Mouse (Mus musculus): Measurements from ENCODE around the gene Casz1. TPM values are rescaled to one million over a fixed set of nuclear protein-coding genes. Genes with fewer than 3 reads are reported as not detected.
A peak's percentile ranks its signal among the peaks of the same experiment; 100 is the strongest.

The Casz1 gene
- polyA plus RNA-seq, 1 experiment from 2014 or later = 5.6 TPM

DNA sequence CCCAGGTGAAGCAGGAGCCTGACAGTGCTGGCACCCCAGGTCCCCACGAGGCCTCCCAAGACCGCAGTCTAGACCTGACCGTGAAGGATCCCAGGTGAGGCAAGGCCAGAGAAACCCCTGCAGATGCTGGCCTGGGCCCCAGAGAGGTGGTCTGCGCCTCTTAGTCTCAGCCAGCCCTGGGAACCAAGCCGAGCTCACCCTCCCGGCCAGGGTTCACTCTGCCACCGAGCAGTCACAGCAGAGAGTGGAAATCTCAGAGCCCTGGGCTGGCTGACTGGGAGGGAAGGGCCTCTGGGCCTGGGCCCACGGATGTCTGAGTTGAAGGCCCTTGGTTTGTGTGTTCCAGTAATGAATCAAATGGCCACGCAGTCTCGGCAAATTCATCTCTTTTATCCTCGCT lies 137.1 kb downstream of the Casz1 start:
- no peak overlapping the region for H3K4me3 ChIP-seq (ENCODE audit: low read depth, low read length)

DNA sequence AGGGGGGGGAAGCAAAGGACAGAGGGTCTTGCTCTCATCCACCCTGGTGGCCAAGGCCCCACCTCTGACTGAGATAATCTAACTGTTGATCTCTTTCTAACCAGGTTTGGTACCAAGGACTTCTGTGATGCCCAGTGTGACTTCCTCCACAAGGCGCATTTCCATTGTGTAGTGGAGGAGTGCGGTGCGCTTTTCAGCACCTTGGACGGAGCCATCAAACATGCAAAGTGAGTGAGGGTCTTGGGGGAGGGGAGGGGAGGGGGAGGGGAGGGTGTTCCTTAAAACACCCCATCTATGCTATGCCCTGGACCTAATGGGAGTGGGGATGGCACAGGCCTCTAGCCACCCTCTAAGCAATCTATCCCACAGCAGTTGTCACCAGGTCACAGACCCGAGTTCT lies 138.9 kb downstream of the Casz1 start:
- H3K36me3 ChIP-seq (ENCODE audit: control insufficient read depth, insufficient read depth) = peaks cover 28% of the 10 kb centered on the region
- no peaks in the 10 kb centered on the region for H3K9me3 ChIP-seq (ENCODE audit: control insufficient read depth)
- no peak overlapping the region for H3K4me3 ChIP-seq (ENCODE audit: low read depth, low read length)
- TF ChIP-seq CTCF (IDR thresholded peaks at IDR 0.05; ENCODE audit: low read depth) = no peak
- no peak overlapping the region for H3K27ac ChIP-seq (ENCODE audit: low read depth, low read length)
- H3K4me1 ChIP-seq (replicated peaks; ENCODE audit: control insufficient read depth, insufficient read depth, low read length) = peaks cover 8% of the 10 kb centered on the region
- no peak for ATAC-seq
- H3K9ac ChIP-seq (ENCODE audit: low read depth, low read length) = no peak overlapping the region
- WGBS = 72% methylated on average over 5 of the region's 5 CpGs
- H3K4me2 ChIP-seq (replicated peaks; ENCODE audit: low read depth) = no peak overlapping the region
- H3K27me3 ChIP-seq (replicated peaks; ENCODE audit: control insufficient read depth, insufficient read depth, low read length) = no peaks in the 10 kb centered on the region

More for the DNA sequence above, 137.1 kb downstream of the Casz1 start:
- Histone ChIP-seq H3K27ac (ENCODE audit: low read depth, low read length) (no peak overlapping the region), H3K4me2 (replicated peaks; ENCODE audit: low read depth) (peak overlapping the region; percentile 65), H3K9me3 (ENCODE audit: control insufficient read depth) (no peaks in the 10 kb centered on the region), H3K9ac (ENCODE audit: low read depth, low read length) (no peak overlapping the region), H3K27me3 (replicated peaks; ENCODE audit: control insufficient read depth, insufficient read depth, low read length) (no peaks in the 10 kb centered on the region), H3K36me3 (ENCODE audit: control insufficient read depth, insufficient read depth) (peaks cover 30% of the 10 kb centered on the region), H3K4me1 (replicated peaks; ENCODE audit: control insufficient read depth, insufficient read depth, low read length) (peaks cover 8% of the 10 kb centered on the region)
- ATAC-seq = no peak
- TF ChIP-seq CTCF (IDR thresholded peaks at IDR 0.05; ENCODE audit: low read depth) = no peak
- WGBS = 50% methylated on average over 11 of the region's 11 CpGs

DNA sequence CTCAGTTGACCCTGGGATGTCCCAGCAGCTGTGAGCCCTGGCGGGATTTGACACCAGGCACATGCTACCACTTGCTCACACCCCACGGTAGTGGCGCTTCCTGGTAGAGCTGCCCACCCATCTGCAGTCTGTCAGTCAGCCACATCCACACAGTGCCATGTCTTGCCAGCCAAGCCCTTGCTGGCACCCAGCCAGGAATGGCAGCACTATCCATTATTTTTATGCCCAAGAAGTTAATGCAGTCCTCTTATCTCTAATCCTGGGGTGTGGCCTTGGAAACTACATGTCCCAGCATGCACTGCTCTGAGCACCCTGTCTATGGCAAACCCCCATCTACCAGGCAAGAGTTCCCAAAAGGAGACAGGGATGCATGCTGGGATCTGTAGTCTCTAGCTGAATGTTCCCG lies 141.2 kb downstream of the Casz1 start:
- Histone ChIP-seq H3K27ac (ENCODE audit: low read depth, low read length) (no peak overlapping the region), H3K9ac (ENCODE audit: low read depth, low read length) (no peak overlapping the region), H3K9me3 (ENCODE audit: control insufficient read depth) (no peaks in the 10 kb centered on the region), H3K4me3 (ENCODE audit: low read depth, low read length) (no peak overlapping the region), H3K36me3 (ENCODE audit: control insufficient read depth, insufficient read depth) (peaks cover 28% of the 10 kb centered on the region), H3K4me2 (replicated peaks; ENCODE audit: low read depth) (no peak overlapping the region), H3K27me3 (replicated peaks; ENCODE audit: control insufficient read depth, insufficient read depth, low read length) (no peaks in the 10 kb centered on the region), H3K4me1 (replicated peaks; ENCODE audit: control insufficient read depth, insufficient read depth, low read length) (peaks cover 6% of the 10 kb centered on the region)
- WGBS = 66% methylated on average over 4 of the region's 4 CpGs
- ATAC-seq = no peak
- TF ChIP-seq CTCF (IDR thresholded peaks at IDR 0.05; ENCODE audit: low read depth) = no peak

DNA sequence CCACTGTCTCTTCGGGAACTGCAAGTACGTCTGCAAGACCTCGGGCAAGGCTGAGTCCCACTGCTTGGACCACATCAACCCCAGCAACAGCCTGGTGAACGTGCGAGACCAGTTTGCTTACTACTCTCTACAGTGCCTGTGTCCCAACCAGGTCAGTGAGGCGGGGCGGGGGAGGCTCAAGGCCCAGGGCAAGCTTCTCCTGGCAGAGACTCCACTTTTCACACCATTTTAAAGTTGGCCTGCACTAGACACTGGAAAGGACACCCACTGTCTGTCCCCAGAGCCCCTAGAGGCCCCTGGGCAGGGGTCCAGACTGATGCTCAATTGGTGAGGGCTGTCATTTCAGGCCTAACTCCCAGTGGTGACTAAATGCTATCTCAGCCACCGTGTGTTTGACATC lies 141.8 kb downstream of the Casz1 start:
- 88% methylated on average over 8 of the region's 8 CpGs for WGBS
- Histone ChIP-seq H3K9ac (ENCODE audit: low read depth, low read length) (no peak overlapping the region), H3K27me3 (replicated peaks; ENCODE audit: control insufficient read depth, insufficient read depth, low read length) (0 out of 2 replicates have a peak, but pooled peaks cover under 1% of the 10 kb centered on the region), H3K27ac (ENCODE audit: low read depth, low read length) (no peak overlapping the region), H3K4me2 (replicated peaks; ENCODE audit: low read depth) (no peak overlapping the region), H3K4me3 (ENCODE audit: low read depth, low read length) (no peak overlapping the region), H3K9me3 (ENCODE audit: control insufficient read depth) (no peaks in the 10 kb centered on the region), H3K4me1 (replicated peaks; ENCODE audit: control insufficient read depth, insufficient read depth, low read length) (peaks cover 3% of the 10 kb centered on the region; the same call in 1 of the 2 replicates), H3K36me3 (ENCODE audit: control insufficient read depth, insufficient read depth) (peaks cover 28% of the 10 kb centered on the region)
- no peak for ATAC-seq
- no peak for TF ChIP-seq CTCF (IDR thresholded peaks at IDR 0.05; ENCODE audit: low read depth)

DNA sequence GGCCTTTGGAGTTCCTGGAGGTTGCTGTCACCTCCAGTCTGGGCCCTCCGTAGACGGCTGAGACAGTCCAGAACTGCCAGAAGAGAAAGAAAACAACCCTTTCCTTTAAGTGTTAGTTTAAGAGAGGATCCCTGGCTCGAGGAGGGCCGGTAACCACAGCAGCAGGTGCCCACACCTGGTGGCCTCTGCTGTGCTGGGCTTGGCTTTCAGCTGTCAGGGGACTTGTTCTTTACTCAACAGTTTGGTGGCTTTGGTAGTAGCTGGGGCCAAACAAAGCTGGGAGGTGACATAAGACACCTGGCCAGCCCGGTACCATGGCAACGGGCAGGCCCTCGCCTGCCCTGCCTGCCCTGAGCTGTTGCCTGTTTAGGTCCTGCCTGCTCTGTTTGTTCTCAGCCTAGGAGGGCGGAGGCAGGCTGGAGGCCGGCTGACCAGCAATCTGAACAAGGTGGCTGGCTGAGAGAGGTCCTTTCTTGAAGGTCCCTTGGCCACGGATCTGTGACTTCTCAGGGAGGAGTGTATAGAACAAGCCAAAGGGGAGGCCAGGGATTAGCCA lies 143.7 kb downstream of the Casz1 start:
- 32% methylated on average over 10 of the region's 10 CpGs for WGBS
- Histone ChIP-seq H3K27me3 (replicated peaks; ENCODE audit: control insufficient read depth, insufficient read depth, low read length) (peaks cover 17% of the 10 kb centered on the region), H3K4me3 (ENCODE audit: low read depth, low read length) (no peak overlapping the region), H3K4me2 (replicated peaks; ENCODE audit: low read depth) (no peak overlapping the region), H3K9ac (ENCODE audit: low read depth, low read length) (no peak overlapping the region), H3K4me1 (replicated peaks; ENCODE audit: control insufficient read depth, insufficient read depth, low read length) (no peaks in the 10 kb centered on the region), H3K9me3 (ENCODE audit: control insufficient read depth) (no peaks in the 10 kb centered on the region), H3K27ac (ENCODE audit: low read depth, low read length) (no peak overlapping the region), H3K36me3 (ENCODE audit: control insufficient read depth, insufficient read depth) (peaks cover 42% of the 10 kb centered on the region)
- TF ChIP-seq CTCF (IDR thresholded peaks at IDR 0.05; ENCODE audit: low read depth) = no peak
- ATAC-seq = peak; percentile 46; the same call in 1 of the 2 replicates

DNA sequence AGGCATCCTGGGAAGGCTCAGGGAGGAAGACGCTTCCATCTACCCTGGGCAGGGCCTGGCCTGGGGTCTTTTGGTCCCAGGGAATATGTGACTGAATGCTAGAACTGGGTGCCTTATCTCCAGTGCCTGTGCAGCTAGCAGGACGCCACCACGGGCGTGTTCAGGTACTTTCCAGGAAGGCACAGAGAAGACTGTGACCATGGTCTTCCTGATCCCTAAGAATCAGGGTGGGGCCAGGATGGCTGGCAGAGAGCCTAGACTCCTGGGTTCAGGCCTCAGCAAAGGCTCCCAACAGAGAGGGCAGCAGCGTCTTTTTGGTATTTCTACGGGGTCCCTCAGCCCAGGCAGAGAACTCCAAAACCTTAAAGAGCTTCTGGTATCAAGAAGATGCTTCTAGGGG lies 146.3 kb downstream of the Casz1 start:
- Histone ChIP-seq H3K27ac (ENCODE audit: low read depth, low read length) (0 out of 2 replicates have a peak overlapping the region, but pooled peaks have one; percentile 11), H3K4me2 (replicated peaks; ENCODE audit: low read depth) (no peak overlapping the region), H3K9ac (ENCODE audit: low read depth, low read length) (no peak overlapping the region), H3K4me1 (replicated peaks; ENCODE audit: control insufficient read depth, insufficient read depth, low read length) (no peaks in the 10 kb centered on the region), H3K4me3 (ENCODE audit: low read depth, low read length) (no peak overlapping the region), H3K36me3 (ENCODE audit: control insufficient read depth, insufficient read depth) (peaks cover 42% of the 10 kb centered on the region), H3K9me3 (ENCODE audit: control insufficient read depth) (no peaks in the 10 kb centered on the region), H3K27me3 (replicated peaks; ENCODE audit: control insufficient read depth, insufficient read depth, low read length) (peaks cover 18% of the 10 kb centered on the region)
- 57% methylated on average over 6 of the region's 6 CpGs for WGBS
- ATAC-seq = 0 out of 2 replicates have a peak, but pooled peaks have one; percentile 28
- TF ChIP-seq CTCF (IDR thresholded peaks at IDR 0.05; ENCODE audit: low read depth) = peak; percentile 45

Measured in intestine, postnatal 0 days (tissue).